Mouse (Mus musculus) layer of hippocampus, postnatal 25 days (tissue): ENCODE data around the gene Cand2. TPM values are rescaled to one million over a fixed set of nuclear protein-coding genes. Genes with fewer than 3 reads are reported as not detected.
A peak's percentile ranks its signal among the peaks of the same experiment; 100 is the strongest.
"Not testable (repeated sequence)": the region's sequence is repeated elsewhere in the genome, so short reads cannot be mapped to it uniquely, and the experiment has no call there.

Source experiments
- DNase-seq, 2 experiments: peaks; one replicate each; pipeline ENCODE4 v3.0.0; 2022; ENCODE audit warnings: mixed read lengths in 2 of 2, low spot score in 1 of 2; ENCODE audit errors: extremely low spot score in 1 of 2
- microRNA-seq, 2 experiments: library from miRNA; unstranded; fragments of <30 nt; microRNA quantifications; one replicate each; pipeline ENCODE4 v1.2.0; 2021
- total RNA-seq, 2 experiments: library from RNA; stranded (reverse); gene quantifications; 2 replicates each; pipeline ENCODE4 v1.2.3; 2021

Cand2 gene
- total RNA-seq, 2 experiments from 2014 or later: 2.7 to 3.8 TPM

DNA sequence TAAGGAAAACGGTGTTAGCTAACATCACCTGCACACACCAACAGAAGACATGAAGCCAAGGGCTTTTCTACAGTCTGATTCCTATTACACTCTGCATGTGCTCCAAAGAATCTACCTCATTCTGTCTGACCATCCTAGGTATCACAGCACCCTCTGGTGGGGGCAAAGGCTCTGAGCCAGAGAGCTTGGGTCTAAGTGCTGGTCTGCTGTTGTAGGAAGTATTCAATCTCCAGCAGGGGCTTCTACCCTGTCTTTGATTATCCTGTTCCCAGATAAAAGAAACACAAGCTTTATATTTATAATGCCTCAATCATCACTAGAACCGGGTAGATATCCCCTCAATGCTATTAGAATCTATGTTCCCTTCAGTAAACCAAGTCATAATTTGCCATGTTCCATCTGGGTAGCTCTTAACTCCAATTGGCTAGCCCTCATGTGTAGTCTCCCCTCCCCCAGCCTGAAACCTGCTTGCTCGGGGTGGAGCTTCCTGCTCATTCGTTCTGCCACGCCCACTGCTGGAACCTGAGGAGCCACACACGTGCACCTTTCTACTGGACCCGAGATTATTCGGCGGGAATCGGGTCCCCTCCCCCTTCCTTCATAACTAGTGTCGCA is 49.6 kb downstream of the Cand2 start:
- not testable (repeated sequence) for DNase-seq

- DNase-seq: no peak
Measured at GRCm38 (mm10) chr6:115830779-115831601, 56.7 kb downstream of the Cand2 start.

- DNase-seq: no peak
Measured at GRCm38 (mm10) chr6:115832152-115832850, 58.0 kb downstream of the Cand2 start.

DNA sequence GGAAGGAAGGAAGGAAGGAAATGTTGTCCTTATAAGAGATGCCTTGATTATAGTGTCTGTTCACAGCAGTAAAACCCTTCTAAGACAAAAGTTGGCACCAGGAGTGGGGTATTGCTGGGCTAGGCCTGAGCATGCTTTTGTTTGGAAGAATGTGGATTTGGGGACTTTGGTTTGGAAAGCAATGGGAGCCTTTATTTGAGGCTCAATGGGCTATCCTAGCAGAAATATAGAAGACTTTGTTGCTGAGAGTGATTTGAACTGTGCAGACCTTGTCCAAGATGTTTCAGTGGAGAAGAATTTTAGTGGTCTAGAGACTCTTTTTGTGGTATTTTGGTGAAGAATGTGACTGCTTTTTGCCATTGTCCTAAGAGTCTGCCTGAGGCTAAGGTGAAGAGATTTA is 59.5 kb downstream of the Cand2 start:
- DNase-seq: no peak

- peak in 1 of 2 experiments; percentile 40 for DNase-seq
Measured at GRCm38 (mm10) chr6:115838161-115838597, 63.8 kb downstream of the Cand2 start, which contains the start of gene Efcab12. Efcab12 (minus strand) TSS chr6:115838412.

DNA sequence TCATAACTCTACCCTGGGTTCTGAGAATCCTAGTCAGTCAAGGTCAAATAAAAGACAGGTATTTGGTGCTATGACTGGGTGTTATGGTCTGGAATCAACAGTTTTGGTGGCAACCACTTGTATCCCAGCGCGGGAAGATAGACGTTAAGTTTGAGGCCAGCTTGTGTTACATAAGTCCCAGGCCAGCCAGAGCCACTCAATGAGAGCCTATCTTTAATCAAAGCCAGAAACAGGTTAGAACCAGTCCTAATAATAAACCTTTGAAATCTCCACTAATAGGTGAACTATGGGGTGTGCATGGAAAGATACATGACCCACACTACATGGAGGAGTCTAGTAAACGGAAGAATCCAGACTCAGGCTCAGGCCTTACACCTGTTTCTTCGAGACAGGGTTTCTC is 64.4 kb downstream of the Cand2 start:
- DNase-seq: no peak

GRCm38 (mm10) chr6:115845006-115845405 is 70.7 kb downstream of the Cand2 start:
- no peak for DNase-seq

DNA sequence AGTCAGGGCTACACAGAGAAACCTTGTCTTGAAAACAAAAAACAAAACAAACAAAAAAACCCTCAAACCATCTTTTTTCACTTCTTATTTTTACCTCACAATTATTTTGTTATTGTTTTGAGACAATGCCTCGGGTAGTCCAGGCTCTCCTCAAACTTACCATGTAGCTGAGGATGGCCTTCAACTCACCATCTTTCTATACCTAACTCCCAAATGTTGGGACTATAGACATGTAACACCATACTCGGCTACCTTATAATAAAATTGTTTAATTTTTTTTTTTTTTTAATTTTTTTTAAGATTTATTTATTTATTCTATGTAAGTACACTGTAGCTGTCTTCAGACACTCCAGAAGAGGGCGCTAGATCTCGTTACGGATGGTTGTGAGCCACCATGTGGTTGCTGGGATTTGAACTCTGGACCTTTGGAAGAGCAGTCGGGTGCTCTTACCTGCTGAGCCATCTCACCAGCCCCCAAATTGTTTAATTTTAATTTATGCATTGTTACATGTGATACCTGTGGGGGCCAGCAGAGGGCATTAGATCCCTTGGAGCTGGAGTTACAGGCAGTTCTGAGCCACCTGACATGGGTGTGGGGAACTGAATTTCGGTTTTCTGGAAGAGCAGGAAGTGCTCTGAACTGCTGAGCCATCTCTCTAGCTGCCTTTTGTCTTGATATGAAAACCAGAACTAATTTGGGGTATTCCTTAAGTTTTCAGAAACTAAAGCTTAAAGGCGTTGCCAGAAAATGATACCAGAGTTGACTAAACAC is 72.5 kb downstream of the Cand2 start:
- peak in 1 of 2 experiments; percentile 67 for DNase-seq

DNA sequence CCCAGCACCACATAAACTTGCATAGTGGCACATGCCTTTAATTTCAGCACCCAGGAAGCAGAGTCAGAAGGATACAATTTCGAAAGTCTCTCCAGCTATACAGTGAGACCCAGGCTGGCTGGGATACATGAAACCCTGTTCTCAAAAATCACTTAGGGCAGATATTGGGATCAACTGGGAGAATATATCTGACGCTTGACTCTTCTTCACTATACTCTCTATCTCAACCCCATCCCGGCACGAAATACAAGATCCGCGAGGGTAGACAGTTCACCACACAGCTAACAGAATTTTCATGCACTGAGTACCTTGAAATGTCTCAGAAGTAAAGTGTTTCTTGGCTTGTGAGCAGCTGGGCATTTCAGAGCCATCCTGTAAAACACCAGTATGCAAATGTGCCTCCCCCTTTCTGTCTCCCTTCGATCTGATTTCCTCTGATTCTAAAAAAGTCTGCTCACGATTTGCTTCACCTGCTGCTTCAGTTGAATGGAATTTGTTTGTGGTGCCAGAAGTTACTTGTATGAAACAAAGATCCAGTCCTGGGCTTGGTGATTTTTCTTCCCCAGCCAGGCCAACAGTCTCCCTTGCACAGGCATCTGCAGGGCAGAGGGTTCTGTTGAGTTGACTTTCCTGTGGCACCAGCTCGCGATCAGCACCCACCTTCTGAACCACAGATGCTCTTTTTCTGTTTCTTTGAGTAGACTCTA is 74.4 kb downstream of the Cand2 start:
- DNase-seq: peak in 1 of 2 experiments; percentile 4

GRCm38 (mm10) chr6:115852446-115853090 is 78.2 kb downstream of the Cand2 start:
- DNase-seq: no peak

GRCm38 (mm10) chr6:115853091-115853813 is 78.9 kb downstream of the Cand2 start, which contains the start of the genes Mbd4 and Ift122:
Mbd4 (minus strand) TSS chr6:115853371.
Ift122 (plus strand) TSS chr6:115853470.
- DNase-seq: peak; percentile 86 to 87

DNA sequence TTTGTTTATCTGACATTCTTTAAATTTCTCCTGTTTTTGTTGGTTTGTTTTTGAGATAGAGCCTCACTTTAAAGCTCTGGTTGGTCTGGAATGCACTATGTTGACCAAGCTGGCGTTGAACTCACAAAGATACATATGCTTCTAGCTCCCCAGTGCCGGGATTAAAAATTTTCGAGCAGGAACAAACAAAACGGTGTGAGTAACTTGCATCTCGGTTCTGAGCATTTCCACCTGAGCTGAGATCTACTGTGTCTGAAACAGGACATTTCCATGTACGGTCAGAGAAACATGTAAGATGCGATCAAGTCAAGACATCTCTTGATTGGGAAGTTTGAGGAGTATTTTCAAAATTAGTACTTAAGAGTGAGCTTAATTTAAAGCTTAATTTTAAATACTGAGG is 79.6 kb downstream of the Cand2 start:
- DNase-seq: no peak

- no peak for DNase-seq
Measured at GRCm38 (mm10) chr6:115854432-115854831, 80.1 kb downstream of the Cand2 start.

Small RNAs within 50 kb of the gene (microRNA-seq; reads per million reads assigned to microRNA genes)
- 0 reads per million in 2 experiments for gene Mir7660

Other genes starting within 250 kb of the Cand2 start
- gene Tsen2, start 229.9 kb upstream of the Cand2 start, total RNA-seq: 10 to 100 TPM; 24.8 to 25.5 TPM
- gene Mkrn2os, start 182.0 kb upstream of the Cand2 start, total RNA-seq: not detected
- 10 to 100 TPM; 37.8 to 43.2 TPM for gene Mkrn2, start 172.6 kb upstream of the Cand2 start, total RNA-seq
- 100 to 1,000 TPM in 1 of 2 experiments, 10 to 100 TPM in 1; 83.6 to 106 TPM for gene Raf1, start 97.9 kb upstream of the Cand2 start, total RNA-seq
- under 1 TPM in 1 of 2 experiments, not detected in 1; 0.62 TPM for gene Tmem40, start 12.1 kb upstream of the Cand2 start, total RNA-seq
- 100 to 1,000 TPM; 471 to 520 TPM for gene Rpl32, start 34.2 kb downstream of the Cand2 start, total RNA-seq
- gene Efcab12, start 63.9 kb downstream of the Cand2 start, total RNA-seq: 1 to 10 TPM; 2.8 to 3.8 TPM
- gene Mbd4, start 78.8 kb downstream of the Cand2 start, total RNA-seq: 1 to 10 TPM; 5.8 to 6.1 TPM
- gene Ift122, start 78.9 kb downstream of the Cand2 start, total RNA-seq: 10 to 100 TPM; 26.7 to 28.7 TPM
- gene Rho, start 157.2 kb downstream of the Cand2 start, total RNA-seq: under 1 TPM; 0.49 to 0.59 TPM
- gene H1foo, start 170.4 kb downstream of the Cand2 start, total RNA-seq: not detected
- 10 to 100 TPM; 17.8 to 24.5 TPM for gene Plxnd1, start 220.5 kb downstream of the Cand2 start, total RNA-seq